Mouse (Mus musculus) Patski (cell line): ENCODE data around the gene Tmem208. TPM values are rescaled to one million over a fixed set of nuclear protein-coding genes. Genes with fewer than 3 reads are reported as not detected.

Source experiments
- ATAC-seq: fragments of 100-300 bp; one replicate; pipeline ENCODE4 v1.8.0; 2021
- CTCF ChIA-PET: fragments of 350-600 bp; sonication (Branson Sonifier 250); formaldehyde crosslinking; loops from one replicate; lab custom pipeline; 2022; ENCODE audit warnings: inconsistent platforms; lab: Charles Lee
- POLR2A ChIA-PET: fragments of 350-600 bp; sonication (Branson Sonifier 250); formaldehyde crosslinking; loops from one replicate; lab custom pipeline; 2022; ENCODE audit warnings: antibody characterized with exemption, inconsistent platforms; lab: Charles Lee
- DNase-seq: peaks from one replicate; pipeline ENCODE4 v3.0.0-alpha.2; 2011; ENCODE audit warnings: low read depth, low spot score
- H3K27me3 ChIP-seq: fragments of 371-371 bp; one replicate; pipeline ENCODE4 v1.5.1; 2021
- CTCF ChIP-seq: fragments of 100-300 bp; IDR thresholded peaks from one replicate; pipeline ENCODE4 v1.5.1; 2021
- in situ Hi-C: fragments of 300-500 bp; cut with MboI; formaldehyde crosslinking; loops from 3 replicates; pipeline ENCODE4 v1.11.1; 2018; ENCODE audit warnings: low pct_unique_long_range_greater_than_20kb, mixed read lengths
- polyA plus RNA-seq: library from polyadenylated mRNA; unstranded; gene quantifications from one replicate; pipeline ENCODE4 v1.2.3, GENCODE M21; 2021

Tmem208 gene
- polyA plus RNA-seq, 1 experiment from 2014 or later = 64.8 TPM

DNA sequence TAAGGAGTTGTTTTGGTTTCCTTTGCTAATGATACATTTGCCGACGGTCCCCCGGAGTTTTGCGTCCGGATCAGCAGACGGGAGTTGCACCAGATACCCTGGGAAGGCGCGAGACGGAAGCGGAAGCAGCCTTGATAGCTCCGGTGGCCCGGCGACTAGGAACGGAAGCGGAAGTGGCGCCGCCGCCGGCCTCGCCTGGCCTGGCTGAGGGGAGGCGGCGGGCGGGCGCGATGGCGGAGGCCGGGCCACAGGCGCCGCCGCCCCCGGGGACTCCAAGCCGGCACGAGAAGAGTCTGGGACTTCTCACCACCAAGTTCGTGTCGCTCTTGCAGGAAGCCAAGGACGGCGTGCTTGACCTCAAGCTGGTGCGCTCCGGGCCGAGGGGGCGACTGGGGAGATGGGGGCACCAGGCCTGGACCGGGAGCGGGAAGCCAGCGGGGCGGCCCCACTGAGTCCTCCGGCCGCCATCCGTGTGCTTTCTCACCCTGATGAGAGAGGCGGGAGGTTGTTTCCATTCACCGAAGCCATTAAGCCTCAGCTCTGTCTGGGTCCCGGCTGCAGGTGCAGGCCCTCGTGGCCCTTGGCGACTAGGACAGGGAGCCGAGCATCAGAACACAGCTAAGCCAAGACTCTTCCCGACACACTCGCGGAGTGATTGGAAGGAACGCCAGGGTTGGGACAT is 28.5 kb upstream of the Tmem208 start, which contains the start of gene E2f4:
Gene E2f4 (plus strand): TSS at position 153 of the 682 bp plus-strand sequence.
- TF ChIP-seq CTCF = no peak
- DNase-seq (no peak), ATAC-seq (peak; percentile 84)
- in situ Hi-C loops = loop anchor here (10.0 kb wide), 1 partner anchor 663 kb away; the partner anchor contains the start of gene Rrad
- no peaks in the 10 kb centered on the region for H3K27me3 ChIP-seq
- ChIA-PET CTCF (no interaction called here), POLR2A (interaction anchor here (1.1 to 2.0 kb wide), 3 partner anchors 11 to 49 kb away, joined by 3 to 7 read pairs (median 4); no protein-coding TSS in a partner anchor)

DNA sequence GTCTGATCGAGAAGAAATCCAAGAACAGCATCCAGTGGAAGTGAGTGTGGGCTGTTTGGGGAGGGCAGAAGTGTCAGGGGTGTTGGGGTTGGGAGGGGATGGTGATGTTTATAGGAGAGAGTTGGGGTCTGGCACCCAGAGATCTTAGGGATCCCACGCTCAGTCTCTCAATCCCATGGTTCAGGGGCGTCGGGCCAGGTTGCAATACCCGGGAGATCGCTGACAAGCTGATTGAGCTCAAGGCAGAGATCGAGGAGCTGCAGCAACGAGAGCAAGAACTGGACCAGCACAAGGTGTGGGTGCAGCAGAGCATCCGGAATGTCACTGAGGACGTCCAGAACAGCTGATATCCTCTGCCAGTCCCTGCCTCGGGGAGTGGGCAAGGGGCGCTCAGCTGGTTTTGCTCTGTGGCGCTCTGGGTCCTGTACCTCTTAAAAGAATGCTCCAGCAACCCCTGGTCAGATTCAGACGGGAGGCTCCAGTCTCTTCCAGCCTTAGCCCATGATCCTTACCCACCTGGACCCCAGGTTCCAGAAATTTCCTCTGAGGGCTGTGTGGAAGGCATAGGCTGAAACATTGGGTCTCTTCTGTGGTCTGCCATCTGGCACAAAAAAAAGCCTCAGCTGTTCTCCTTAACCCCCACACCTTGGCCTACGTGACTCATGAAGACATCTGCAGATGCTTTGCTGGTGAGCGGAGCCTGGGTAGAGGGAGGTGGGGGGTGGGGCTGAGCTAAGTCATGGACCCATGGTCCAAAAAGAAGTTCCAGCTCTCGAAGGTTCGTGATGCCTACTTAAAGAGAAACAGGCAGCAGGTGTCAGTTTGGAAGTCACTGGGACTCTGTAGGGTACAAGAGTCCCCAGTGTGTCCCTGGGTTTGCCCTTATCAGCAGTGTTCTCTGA is 27.6 kb upstream of the Tmem208 start:
- POLR2A ChIA-PET = interaction anchor here (2.0 kb wide), 1 partner anchor 28 kb away, joined by 7 read pairs; no protein-coding TSS in a partner anchor
- DNase-seq = no peak
- in situ Hi-C loops = loop anchor here (10.0 kb wide), 1 partner anchor 664 kb away; the partner anchor contains the start of gene Rrad

GRCm38 (mm10) chr8:105299962-105300361 is 26.2 kb upstream of the Tmem208 start:
- CTCF ChIA-PET = no interaction called here

More for the DNA sequence above, 27.6 kb upstream of the Tmem208 start:
- ATAC-seq = no peak
- H3K27me3 ChIP-seq = no peaks in the 10 kb centered on the region
- CTCF ChIA-PET = no interaction called here
- no peak for TF ChIP-seq CTCF

GRCm38 (mm10) chr8:105303396-105303795 is 22.8 kb upstream of the Tmem208 start:
- in situ Hi-C loops = no loop called here
- ATAC-seq (no peak), DNase-seq (no peak)
- H3K27me3 ChIP-seq = no peaks in the 10 kb centered on the region
- no peak for TF ChIP-seq CTCF
- ChIA-PET POLR2A (interaction anchor here (1.5 to 1.8 kb wide), 2 partner anchors 13 to 20 kb away, joined by 5 to 6 read pairs; partner anchors contain the start of gene 4931428F04Rik), CTCF (interaction anchor here (1.6 kb wide), 1 partner anchor 13 kb away, joined by 3 read pairs; no protein-coding TSS in a partner anchor)

More at GRCm38 (mm10) chr8:105299962-105300361, 26.2 kb upstream of the Tmem208 start:
- H3K27me3 ChIP-seq = no peaks in the 10 kb centered on the region
- in situ Hi-C loops = loop anchor here (10.0 kb wide), 1 partner anchor 665 kb away; the partner anchor contains the start of gene Rrad
- ATAC-seq (no peak), DNase-seq (no peak)
- no peak for TF ChIP-seq CTCF
- POLR2A ChIA-PET = no interaction called here

GRCm38 (mm10) chr8:105303874-105304273 is 22.3 kb upstream of the Tmem208 start:
- ChIA-PET CTCF (interaction anchor here (1.1 to 1.6 kb wide), 2 partner anchors 13 kb away, joined by 3 to 5 read pairs; no protein-coding TSS in a partner anchor), POLR2A (interaction anchor here (0.9 to 1.8 kb wide), 3 partner anchors 13 to 23 kb away, joined by 5 to 6 read pairs (median 5); partner anchors contain the start of gene 4931428F04Rik)
- ATAC-seq = peak; percentile 44
- no peaks in the 10 kb centered on the region for H3K27me3 ChIP-seq
- in situ Hi-C loops = no loop called here
- TF ChIP-seq CTCF = no peak
- DNase-seq = no peak

- no peak for DNase-seq
- in situ Hi-C loops = no loop called here
- H3K27me3 ChIP-seq = no peaks in the 10 kb centered on the region
- ChIA-PET CTCF (interaction anchor here (1.1 to 1.6 kb wide), 2 partner anchors 12 to 14 kb away, joined by 3 to 5 read pairs; no protein-coding TSS in a partner anchor), POLR2A (interaction anchor here (0.9 to 1.8 kb wide), 3 partner anchors 14 to 22 kb away, joined by 5 to 6 read pairs (median 5); partner anchors contain the start of gene 4931428F04Rik)
- no peak for ATAC-seq
- TF ChIP-seq CTCF = no peak
Observed at GRCm38 (mm10) chr8:105304325-105305210, 21.6 kb upstream of the Tmem208 start.

- peak; percentile 52 for ATAC-seq
- in situ Hi-C loops = no loop called here
- no peaks in the 10 kb centered on the region for H3K27me3 ChIP-seq
- no peak for TF ChIP-seq CTCF
- no peak for DNase-seq
- ChIA-PET CTCF (interaction anchor here (0.8 kb wide), 1 partner anchor 16 kb away, joined by 3 read pairs; no protein-coding TSS in a partner anchor), POLR2A (interaction anchor here (0.8 to 1.8 kb wide), 3 partner anchors 15 to 23 kb away, joined by 3 to 6 read pairs (median 4); partner anchors contain the start of gene 4931428F04Rik)
Observed at GRCm38 (mm10) chr8:105305211-105306145, 20.7 kb upstream of the Tmem208 start, which contains the start of gene Elmo3. Gene Elmo3, plus strand, starts transcription at chr8:105305601.

DNA sequence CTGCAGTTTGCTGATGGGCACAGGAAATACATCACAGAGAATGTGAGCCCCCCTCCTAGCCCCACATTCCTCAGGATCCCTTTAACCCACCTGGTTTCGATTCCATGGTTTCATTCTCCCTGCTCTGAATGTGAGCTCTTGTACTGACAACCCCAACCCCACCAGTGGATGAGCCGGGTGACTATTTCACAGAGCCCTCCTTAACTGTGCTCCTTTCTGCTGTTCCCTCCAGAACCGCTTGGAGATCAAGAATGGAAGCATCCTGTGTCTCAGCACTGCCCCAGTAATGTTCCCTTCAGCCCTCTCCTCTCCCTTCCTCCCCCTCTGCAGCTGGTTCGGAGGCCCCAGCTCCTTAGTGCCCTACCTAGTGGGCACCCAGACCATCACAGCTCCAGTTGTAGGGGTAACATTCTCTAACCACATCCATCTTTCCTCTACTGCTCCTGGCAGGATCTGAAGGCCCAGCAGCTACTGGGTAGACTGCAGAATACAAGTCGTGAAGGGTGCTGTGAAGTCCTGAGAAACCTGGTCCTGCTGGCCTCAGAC is 19.9 kb upstream of the Tmem208 start:
- CTCF ChIA-PET = interaction anchor here (0.7 to 1.0 kb wide), 3 partner anchors 15 to 18 kb away, joined by 3 read pairs; no protein-coding TSS in a partner anchor
- DNase-seq = no peak
- in situ Hi-C loops = no loop called here
- POLR2A ChIA-PET = interaction anchor here (0.6 to 1.0 kb wide), 3 partner anchors 16 to 22 kb away, joined by 3 to 4 read pairs (median 4); no protein-coding TSS in a partner anchor
- ATAC-seq = no peak
- H3K27me3 ChIP-seq = no peaks in the 10 kb centered on the region
- no peak for TF ChIP-seq CTCF
